Mouse (Mus musculus) retina, postnatal 1 day (tissue): ENCODE results near the gene Slc30a10.
A peak's percentile ranks its signal among the peaks of the same experiment; 100 is the strongest.

ENCODE experiments used
- DNase-seq: peaks from one replicate; pipeline ENCODE4 v3.0.0-alpha.2; 2012

Slc30a10 gene

GRCm38 (mm10) chr1:185469551-185470021 lies 14.9 kb downstream of the Slc30a10 start:
- DNase-seq = no peak

- DNase-seq = no peak
These were observed 17.5 kb downstream of the Slc30a10 start for GRCm38 (mm10) chr1:185472025-185472720.

DNA sequence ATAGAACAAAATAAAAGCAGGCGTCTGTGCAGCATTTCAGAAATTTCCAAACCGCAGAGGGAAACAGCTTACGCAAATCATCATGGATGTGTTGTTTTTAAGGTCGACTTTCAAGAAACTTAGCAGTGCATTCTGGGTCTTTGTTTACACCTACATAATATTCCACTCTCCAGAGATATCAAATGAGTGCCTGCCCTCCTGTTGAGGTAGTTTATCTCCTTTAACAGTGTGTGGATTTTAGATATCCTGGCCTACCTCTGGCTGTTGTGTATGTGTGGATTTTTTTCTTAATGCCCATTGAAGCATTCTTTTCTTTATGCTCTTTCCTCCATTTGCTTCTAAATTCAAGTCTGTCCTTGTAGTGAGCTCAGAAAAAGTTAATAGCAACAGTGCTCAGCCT lies 18.1 kb downstream of the Slc30a10 start:
- no peak for DNase-seq

- no peak for DNase-seq
These were observed 18.8 kb downstream of the Slc30a10 start for GRCm38 (mm10) chr1:185473437-185473836.

GRCm38 (mm10) chr1:185479861-185480260 lies 25.2 kb downstream of the Slc30a10 start:
- DNase-seq = no peak

DNA sequence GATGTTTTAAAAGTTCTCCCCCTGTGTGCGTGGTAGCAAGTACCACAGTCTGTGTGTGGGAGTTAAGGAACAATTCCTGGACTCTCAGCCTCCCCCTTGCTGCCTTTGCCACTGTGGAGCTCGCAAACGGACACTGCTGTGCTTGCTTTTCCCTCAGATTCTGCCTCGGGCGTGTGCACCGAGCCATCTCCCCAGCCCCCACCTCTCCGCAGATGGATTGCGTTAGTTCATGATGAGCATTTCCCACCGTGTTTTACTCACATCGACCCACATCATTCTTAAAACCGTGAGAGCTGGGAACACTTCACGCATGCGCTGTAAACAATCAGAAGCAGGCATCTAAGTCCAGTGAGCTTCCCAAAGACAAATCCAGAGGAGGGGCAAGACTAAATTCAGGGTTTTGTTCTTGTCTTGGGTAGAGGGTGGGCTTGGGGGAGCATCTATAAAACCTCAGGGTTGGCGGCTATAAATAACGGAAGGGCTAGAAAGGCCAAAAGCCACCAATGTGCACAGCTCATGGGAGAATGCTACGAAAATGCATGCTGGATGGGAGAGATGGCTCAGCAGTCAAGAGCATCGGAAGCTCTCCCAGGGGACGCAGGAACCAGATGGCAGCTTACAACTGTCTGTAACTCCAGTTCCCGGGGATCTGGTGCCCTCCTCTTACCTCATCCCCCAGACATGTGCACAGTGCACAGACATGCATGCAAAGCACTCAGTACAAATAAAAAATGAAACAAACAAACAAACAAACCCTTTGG lies 27.5 kb downstream of the Slc30a10 start:
- peak; percentile 76 for DNase-seq

GRCm38 (mm10) chr1:185482762-185483161 lies 28.1 kb downstream of the Slc30a10 start:
- DNase-seq = no peak

GRCm38 (mm10) chr1:185483356-185484057 lies 28.9 kb downstream of the Slc30a10 start:
- DNase-seq = no peak

DNA sequence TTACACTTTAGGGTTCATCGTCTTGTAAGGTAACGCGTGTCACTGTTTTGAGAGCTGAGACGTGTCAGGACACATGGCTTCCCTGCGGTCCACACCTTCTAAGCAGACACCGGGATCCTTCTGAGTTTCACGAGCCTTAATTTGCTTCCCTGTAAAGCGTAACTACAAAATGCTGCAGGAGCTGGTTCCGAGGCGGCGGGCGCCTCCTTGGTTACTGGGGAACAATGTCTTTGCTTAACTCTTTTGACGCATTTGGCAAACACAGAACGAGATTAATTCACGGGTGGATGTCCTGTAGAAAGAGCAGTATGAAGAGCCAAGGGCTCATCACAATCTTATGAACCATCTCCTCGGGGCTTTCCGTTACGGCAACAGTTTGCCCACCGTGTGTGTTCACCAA lies 29.6 kb downstream of the Slc30a10 start:
- DNase-seq = no peak

DNA sequence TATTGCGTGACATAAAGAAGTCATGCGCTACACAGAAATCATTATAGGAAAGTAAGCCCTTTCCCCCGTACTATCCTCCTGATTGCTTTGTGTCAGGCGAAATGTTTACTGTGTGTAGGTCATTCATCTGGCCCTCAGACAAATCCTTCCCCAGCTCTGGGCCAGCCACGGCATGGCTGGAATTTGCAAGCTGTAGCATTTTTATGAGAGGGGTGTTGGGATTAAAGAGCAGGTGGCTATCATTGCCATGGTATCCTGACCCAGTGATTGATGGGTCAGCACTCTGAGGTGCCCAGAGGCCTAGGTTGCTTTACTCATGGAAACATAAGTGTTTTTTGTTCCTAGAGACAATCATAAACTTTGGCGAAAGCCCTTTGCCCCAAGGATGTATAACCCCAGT lies 35.2 kb downstream of the Slc30a10 start:
- no peak for DNase-seq

- no peak for DNase-seq
These were observed 36.0 kb downstream of the Slc30a10 start for GRCm38 (mm10) chr1:185490603-185491002.

GRCm38 (mm10) chr1:185493439-185494034 lies 38.9 kb downstream of the Slc30a10 start:
- DNase-seq = no peak

DNA sequence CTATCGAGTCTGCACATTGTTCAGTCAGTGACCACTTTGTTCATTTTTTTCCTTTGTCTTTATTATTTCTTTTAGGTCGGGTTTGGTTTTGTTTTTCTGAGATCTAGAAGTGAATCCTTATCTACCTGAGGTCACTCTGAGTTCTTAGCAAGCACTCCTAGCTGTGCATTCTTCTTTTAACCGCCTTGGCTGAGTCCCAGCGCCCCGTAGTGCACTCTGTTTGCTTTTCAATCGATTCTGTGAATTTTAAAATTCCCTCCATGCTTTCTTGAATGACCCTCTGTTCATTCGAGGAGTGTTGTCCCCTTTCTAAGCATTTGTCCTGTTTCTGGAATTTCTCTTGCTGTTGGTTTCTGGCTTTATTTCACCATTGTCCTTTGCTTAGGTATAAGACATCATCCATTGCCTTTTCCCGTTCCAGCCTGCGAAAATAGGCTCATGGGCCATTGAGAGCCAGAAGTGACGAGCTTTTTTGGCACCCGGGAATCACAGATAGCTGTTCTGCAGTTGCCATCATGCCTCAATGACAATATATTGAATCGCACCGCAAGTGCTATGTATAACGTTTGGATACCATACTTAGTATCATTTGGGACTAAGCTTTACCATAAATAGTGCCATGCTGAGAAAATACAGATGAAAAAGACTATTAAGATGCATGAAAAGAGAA lies 42.3 kb downstream of the Slc30a10 start:
- no peak for DNase-seq

GRCm38 (mm10) chr1:185500602-185501001 lies 46.0 kb downstream of the Slc30a10 start:
- no peak for DNase-seq

- DNase-seq = peak; percentile 69
These were observed 47.2 kb downstream of the Slc30a10 start for GRCm38 (mm10) chr1:185501801-185502340.

DNA sequence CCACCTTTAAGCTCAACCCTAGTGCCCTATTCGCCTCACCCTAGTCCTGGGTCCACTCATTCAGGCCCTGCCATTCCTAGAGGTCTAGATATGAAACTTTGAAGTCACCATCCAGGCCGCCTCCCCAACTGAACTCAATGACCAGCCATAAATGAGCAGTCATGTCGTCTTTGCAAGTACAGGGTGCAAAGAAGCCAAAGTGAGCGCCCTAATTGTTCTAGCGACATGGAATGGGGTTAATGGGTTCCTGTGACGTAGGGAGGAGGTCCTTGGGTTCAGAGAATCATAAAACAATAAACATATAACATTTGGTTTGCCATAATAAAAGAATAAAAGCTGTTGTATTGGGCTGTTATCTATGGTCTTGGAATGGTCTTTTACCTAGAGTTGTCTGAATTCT lies 47.9 kb downstream of the Slc30a10 start:
- no peak for DNase-seq

DNA sequence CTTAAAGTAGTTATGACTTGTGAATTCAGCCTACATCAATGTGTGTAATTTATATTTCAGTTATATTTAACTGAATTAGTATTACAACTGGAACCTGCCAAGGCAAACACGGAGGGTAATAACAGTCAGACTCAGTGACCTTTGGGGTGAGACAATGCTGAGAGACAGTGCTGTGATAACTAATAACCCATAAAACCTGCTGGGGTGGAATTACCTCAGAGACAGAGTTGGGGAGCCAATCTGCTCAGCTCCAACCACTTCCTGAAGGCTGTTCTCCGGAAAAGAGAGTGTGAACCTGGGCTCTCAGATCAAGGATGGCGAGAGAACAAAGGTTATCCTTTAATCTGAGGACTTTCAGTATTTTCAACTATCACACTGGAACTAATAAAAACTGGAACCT lies 54.4 kb downstream of the Slc30a10 start:
- no peak for DNase-seq

- DNase-seq = no peak
These were observed 56.7 kb downstream of the Slc30a10 start for GRCm38 (mm10) chr1:185511306-185511705.

DNA sequence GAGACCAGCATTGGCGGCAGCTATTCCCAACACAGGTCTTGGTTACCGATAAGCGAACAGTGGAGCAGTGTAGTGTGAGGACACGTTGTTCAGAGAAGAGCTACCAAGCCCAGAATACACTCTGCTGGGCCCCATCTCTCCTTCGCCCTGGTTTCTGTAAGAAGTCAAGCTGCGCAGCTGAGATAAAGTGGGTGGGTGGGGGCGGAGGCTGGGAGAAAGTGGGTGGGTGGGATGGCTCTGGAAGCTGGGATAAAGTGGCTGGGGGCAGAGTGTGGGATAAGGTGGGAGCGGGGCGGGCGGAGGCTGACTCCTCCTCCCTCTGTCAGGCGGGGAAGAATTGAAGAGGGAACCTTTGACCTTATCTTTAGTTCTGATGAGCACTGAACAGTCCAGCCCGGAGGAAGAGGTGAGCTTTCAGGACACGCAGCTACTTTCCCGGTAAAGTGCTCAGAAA lies 60.9 kb downstream of the Slc30a10 start:
- DNase-seq = no peak

GRCm38 (mm10) chr1:185516041-185516440 lies 61.4 kb downstream of the Slc30a10 start:
- DNase-seq = peak; percentile 34

DNA sequence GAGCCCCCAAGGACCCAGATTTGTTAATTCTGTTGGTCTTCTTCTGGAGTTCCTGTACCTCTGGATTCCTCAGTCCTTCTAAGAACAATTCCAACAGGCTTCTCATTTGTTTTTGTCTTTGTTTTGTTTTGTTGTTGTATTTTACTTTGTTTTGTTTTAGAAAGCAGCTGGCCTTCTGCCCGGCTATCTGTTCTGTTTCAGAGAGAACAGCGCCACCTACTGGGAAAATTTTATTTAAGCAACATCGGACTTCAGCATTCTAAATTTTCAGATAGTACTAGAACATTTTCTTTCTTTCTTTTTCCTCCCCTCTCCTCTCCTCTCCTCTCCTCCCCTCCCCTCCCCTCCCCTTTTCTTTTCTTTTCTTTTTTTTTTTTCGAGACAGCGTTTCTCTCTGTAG lies 62.9 kb downstream of the Slc30a10 start:
- DNase-seq = peak; percentile 87
